Mouse (Mus musculus) embryonic facial prominence, embryonic 10.5 days (tissue): ENCODE results near the gene Grin2b. TPM values are rescaled to one million over a fixed set of nuclear protein-coding genes. Genes with fewer than 3 reads are reported as not detected.

Experiments
- DNase-seq: peaks from one replicate; pipeline ENCODE4 v3.0.0-alpha.2; 2017; ENCODE audit warnings: low spot score
- H3K27ac ChIP-seq: fragments of 300-500 bp; sonication (generic); replicated peaks from 2 replicates; pipeline ENCODE4 v1.5.1; 2016; ENCODE audit warnings: mild to moderate bottlenecking
- H3K27me3 ChIP-seq: fragments of 300-500 bp; sonication (generic); replicated peaks from 2 replicates; pipeline ENCODE4 v1.6.1; 2016; ENCODE audit warnings: low read depth, mild to moderate bottlenecking; ENCODE audit not compliant: poor library complexity, severe bottlenecking
- H3K36me3 ChIP-seq: fragments of 300-500 bp; sonication (generic); replicated peaks from 2 replicates; pipeline ENCODE4 v1.6.1; 2016; ENCODE audit warnings: mild to moderate bottlenecking, moderate library complexity
- H3K4me1 ChIP-seq: fragments of 300-500 bp; sonication (generic); 2 replicates; pipeline ENCODE4 v1.6.1; 2016
- H3K4me3 ChIP-seq: fragments of 300-500 bp; sonication (generic); 2 replicates; pipeline ENCODE4 v1.5.1; 2016; ENCODE audit warnings: mild to moderate bottlenecking, moderate library complexity
- H3K9me3 ChIP-seq: fragments of 300-500 bp; sonication (generic); 2 replicates; pipeline ENCODE4 v1.6.1; 2016; ENCODE audit warnings: mild to moderate bottlenecking
- WGBS: fragments of 180-500 bp; shearing (Covaris S2); methylation state at CpG from one replicate; pipeline ENCODE4 v1.1.7; 2016; 5-methylcytosine and 5-hydroxymethylcytosine counted together
- polyA plus RNA-seq: library from polyadenylated mRNA; unstranded; fragments of >200 nt; fragmentation: Nextera tagmentation; extraction: Ambion mirVana; gene quantifications from 2 replicates; pipeline ENCODE4 v1.2.1, GENCODE M21; 2016

Gene Grin2b
- polyA plus RNA-seq, 1 experiment from 2014 or later: 0.02 TPM

DNA sequence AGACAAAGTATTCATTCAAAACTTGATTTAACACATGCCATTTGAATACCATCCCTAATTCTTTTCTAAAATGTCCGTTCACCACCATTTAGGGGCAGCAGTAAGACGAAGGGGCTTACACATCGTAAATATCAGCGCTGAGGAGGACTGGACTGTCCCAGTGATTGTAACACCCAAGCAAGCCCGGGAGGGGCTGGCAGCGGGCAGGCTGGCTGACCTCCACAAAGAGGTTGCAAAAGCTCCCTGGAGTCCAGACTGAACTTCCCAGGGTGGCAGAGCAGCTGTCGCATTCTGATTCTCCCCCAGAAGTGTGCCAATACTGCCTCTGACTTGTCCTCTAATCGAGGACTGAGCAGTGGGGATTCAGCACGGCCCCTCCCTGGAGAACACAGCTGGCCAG is 19.9 kb downstream of the Grin2b start:
- DNase-seq: no peak
- 78% methylated on average over 9 of the region's 9 CpGs for WGBS
- Histone ChIP-seq H3K27me3 (no peaks in the 10 kb centered on the region), H3K36me3 (no peaks in the 10 kb centered on the region), H3K27ac (no peak overlapping the region), H3K9me3 (no peaks in the 10 kb centered on the region), H3K4me3 (no peak overlapping the region), H3K4me1 (0 out of 2 replicates have a peak, but pooled peaks cover 5% of the 10 kb centered on the region)

- H3K4me1 ChIP-seq: 0 out of 2 replicates have a peak, but pooled peaks cover 5% of the 10 kb centered on the region
- H3K36me3 ChIP-seq: no peaks in the 10 kb centered on the region
- no peak overlapping the region for H3K4me3 ChIP-seq
- no peaks in the 10 kb centered on the region for H3K9me3 ChIP-seq
- DNase-seq: no peak
- no peak overlapping the region for H3K27ac ChIP-seq
- H3K27me3 ChIP-seq: no peaks in the 10 kb centered on the region
- 37% methylated on average over 6 of the region's 6 CpGs for WGBS
Measured at GRCm38 (mm10) chr6:136150064-136150463, 23.2 kb downstream of the Grin2b start.

- Histone ChIP-seq H3K27ac (no peak overlapping the region), H3K36me3 (no peaks in the 10 kb centered on the region), H3K27me3 (no peaks in the 10 kb centered on the region), H3K9me3 (no peaks in the 10 kb centered on the region), H3K4me1 (no peaks in the 10 kb centered on the region), H3K4me3 (no peak overlapping the region)
- DNase-seq: no peak
- WGBS: 92% methylated on average over 6 of the region's 6 CpGs
Measured at GRCm38 (mm10) chr6:136139967-136140366, 33.3 kb downstream of the Grin2b start.

DNA sequence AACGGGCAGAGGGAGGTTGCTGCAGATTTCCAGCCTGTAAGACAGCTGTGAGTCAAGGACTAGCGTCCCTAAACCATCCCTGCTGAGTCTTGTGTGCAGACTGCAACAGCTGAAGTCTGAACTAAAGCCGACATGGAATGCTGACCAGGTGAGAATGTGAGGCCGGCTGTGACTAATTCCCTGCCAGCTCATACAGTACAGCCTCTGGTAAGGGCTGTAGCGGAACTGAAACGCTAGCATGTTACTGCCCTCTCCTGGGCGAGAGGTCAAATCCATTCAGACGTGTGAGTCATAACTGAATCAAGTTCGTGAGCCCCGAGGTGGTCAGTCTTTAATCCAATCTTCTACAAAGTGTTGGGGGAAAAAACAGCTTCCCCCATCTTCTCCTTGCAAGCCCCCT is 42.9 kb downstream of the Grin2b start:
- peak; percentile 53 for DNase-seq
- H3K27me3 ChIP-seq: no peaks in the 10 kb centered on the region
- H3K4me3 ChIP-seq: no peak overlapping the region
- no peak overlapping the region for H3K27ac ChIP-seq
- H3K36me3 ChIP-seq: no peaks in the 10 kb centered on the region
- H3K9me3 ChIP-seq: no peaks in the 10 kb centered on the region
- H3K4me1 ChIP-seq: peaks cover 3% of the 10 kb centered on the region; the same call in 1 of the 2 replicates
- 30% methylated on average over 10 of the region's 10 CpGs for WGBS

- H3K36me3 ChIP-seq: no peaks in the 10 kb centered on the region
- H3K27ac ChIP-seq: no peak overlapping the region
- no peaks in the 10 kb centered on the region for H3K27me3 ChIP-seq
- WGBS: 85% methylated on average over 3 of the region's 3 CpGs
- no peaks in the 10 kb centered on the region for H3K9me3 ChIP-seq
- no peaks in the 10 kb centered on the region for H3K4me1 ChIP-seq
- no peak for DNase-seq
- H3K4me3 ChIP-seq: no peak overlapping the region
Measured at GRCm38 (mm10) chr6:136122593-136122992, 50.7 kb downstream of the Grin2b start.

- DNase-seq: no peak
- 91% methylated on average over 3 of the region's 3 CpGs for WGBS
- Histone ChIP-seq H3K27ac (no peak overlapping the region), H3K9me3 (no peaks in the 10 kb centered on the region), H3K4me1 (no peaks in the 10 kb centered on the region), H3K27me3 (no peaks in the 10 kb centered on the region), H3K4me3 (no peak overlapping the region), H3K36me3 (no peaks in the 10 kb centered on the region)
Measured at GRCm38 (mm10) chr6:136117390-136117789, 55.9 kb downstream of the Grin2b start.

DNA sequence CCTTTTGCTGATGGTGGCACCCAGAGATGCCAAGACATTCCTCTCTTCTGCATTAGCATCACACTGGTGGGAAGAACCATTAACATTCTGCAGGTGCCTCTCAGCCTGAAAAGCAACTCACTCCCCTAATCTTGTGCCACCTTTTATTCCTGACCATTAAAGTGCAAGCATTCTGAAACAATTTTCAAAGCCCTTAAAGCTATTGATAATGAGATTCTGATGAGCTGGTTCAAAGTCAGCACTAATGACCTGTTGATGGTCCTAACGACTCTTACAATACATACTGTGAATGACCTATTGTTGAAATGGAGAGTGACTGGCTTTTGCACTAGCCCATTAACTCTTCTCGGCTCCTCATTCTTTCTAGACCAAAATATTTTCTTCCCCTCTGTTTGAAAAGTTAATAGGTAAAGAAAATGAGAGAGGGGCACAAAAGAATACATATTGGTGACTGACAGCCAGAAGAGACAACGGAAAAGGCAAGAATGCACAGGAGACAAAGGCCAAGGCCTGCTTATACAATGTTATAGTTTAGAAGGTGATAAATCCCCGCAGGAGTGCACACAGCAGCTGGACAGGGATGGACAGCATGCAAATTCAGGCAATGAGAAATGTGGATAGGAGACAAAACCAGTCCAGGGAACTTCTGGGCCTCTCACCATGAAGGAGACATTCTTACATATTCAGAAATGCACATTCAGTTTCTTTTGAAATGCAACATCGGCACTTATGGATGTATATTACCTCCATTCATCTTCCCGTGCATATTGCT is 59.5 kb downstream of the Grin2b start:
- DNase-seq: no peak
- Histone ChIP-seq H3K9me3 (no peaks in the 10 kb centered on the region), H3K27ac (no peak overlapping the region), H3K4me3 (no peak overlapping the region), H3K4me1 (no peaks in the 10 kb centered on the region), H3K36me3 (no peaks in the 10 kb centered on the region), H3K27me3 (no peaks in the 10 kb centered on the region)
- 67% methylated on average over 6 of the region's 6 CpGs for WGBS

DNA sequence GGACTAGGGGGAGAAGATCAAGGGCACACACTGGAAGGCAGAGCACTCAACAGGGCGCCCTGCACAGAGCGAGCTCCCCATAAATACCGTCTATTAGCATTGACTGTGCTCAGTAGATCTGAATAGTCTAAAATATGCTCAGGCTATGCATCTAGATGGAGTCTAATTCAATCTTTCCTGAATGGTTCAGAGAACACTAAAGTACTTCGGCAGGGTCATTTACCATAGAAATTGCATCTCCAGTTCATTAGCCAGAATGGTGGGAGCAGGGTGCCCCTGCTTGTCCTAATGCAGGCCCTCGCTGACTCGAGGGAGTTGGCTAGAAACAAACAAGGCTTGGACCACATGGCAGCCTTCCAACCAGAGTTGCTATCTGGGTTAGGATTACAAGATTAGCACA is 64.1 kb downstream of the Grin2b start:
- no peak overlapping the region for H3K4me3 ChIP-seq
- DNase-seq: no peak
- H3K27ac ChIP-seq: no peak overlapping the region
- no peaks in the 10 kb centered on the region for H3K4me1 ChIP-seq
- WGBS: 88% methylated on average over 6 of the region's 6 CpGs
- H3K36me3 ChIP-seq: no peaks in the 10 kb centered on the region
- H3K9me3 ChIP-seq: no peaks in the 10 kb centered on the region
- no peaks in the 10 kb centered on the region for H3K27me3 ChIP-seq

DNA sequence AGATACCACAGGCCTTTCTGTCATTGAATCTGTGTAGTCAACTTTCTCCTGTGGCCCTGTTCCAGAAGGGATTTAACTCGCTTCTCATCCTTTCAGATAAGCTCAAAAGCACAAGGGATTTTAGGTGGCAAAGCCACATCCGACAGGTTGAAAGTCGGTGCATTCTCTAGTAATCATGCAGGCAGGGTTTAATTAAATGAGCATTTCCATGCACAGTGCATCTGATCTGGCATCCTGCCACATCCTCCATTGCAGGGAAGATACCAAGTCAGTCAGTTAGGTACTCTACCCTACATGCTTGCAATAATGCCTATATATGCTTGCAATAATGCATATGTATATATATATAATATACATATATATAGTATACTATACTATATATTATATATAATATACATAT is 64.8 kb downstream of the Grin2b start:
- 85% methylated on average over 3 of the region's 3 CpGs for WGBS

GRCm38 (mm10) chr6:136105221-136105620 is 68.1 kb downstream of the Grin2b start:
- 74% methylated on average over 2 of the region's 2 CpGs for WGBS
- Histone ChIP-seq H3K9me3 (no peaks in the 10 kb centered on the region), H3K27ac (no peak overlapping the region), H3K4me1 (peaks cover 6% of the 10 kb centered on the region), H3K4me3 (no peak overlapping the region), H3K27me3 (no peaks in the 10 kb centered on the region), H3K36me3 (no peaks in the 10 kb centered on the region)
- no peak for DNase-seq

More for the DNA sequence above, 64.8 kb downstream of the Grin2b start:
- H3K27ac ChIP-seq: no peak overlapping the region
- no peaks in the 10 kb centered on the region for H3K4me1 ChIP-seq
- H3K9me3 ChIP-seq: no peaks in the 10 kb centered on the region
- H3K27me3 ChIP-seq: no peaks in the 10 kb centered on the region
- DNase-seq: no peak
- H3K36me3 ChIP-seq: no peaks in the 10 kb centered on the region
- H3K4me3 ChIP-seq: no peak overlapping the region

GRCm38 (mm10) chr6:136100241-136100640 is 73.1 kb downstream of the Grin2b start:
- WGBS: 81% methylated on average over 5 of the region's 5 CpGs
- H3K4me1 ChIP-seq: peaks cover 6% of the 10 kb centered on the region

DNA sequence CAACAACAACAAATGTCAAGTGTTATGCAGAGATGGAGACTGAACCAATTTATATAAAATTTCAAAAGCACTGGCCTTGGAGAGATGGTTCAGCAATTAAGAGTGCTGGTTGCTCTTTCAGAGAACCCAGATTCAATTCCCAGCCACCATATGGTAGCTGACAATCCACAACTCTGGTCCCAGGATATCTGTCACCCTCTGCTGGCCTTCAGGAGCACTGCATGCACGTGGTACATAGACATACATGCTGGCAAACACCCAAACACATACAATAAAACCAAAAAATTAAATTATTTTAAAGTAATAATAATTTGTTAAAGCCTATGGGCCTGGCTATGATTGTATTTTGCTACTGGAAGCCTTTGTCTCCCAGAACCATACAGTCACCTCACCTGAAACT is 77.0 kb downstream of the Grin2b start:
- Histone ChIP-seq H3K27ac (no peak overlapping the region), H3K4me3 (no peak overlapping the region), H3K4me1 (peaks cover 6% of the 10 kb centered on the region), H3K27me3 (no peaks in the 10 kb centered on the region), H3K36me3 (no peaks in the 10 kb centered on the region), H3K9me3 (no peaks in the 10 kb centered on the region)
- 18% methylated on average over 1 of the region's 1 CpGs for WGBS
- DNase-seq: peak; percentile 14

More at GRCm38 (mm10) chr6:136100241-136100640, 73.1 kb downstream of the Grin2b start:
- no peaks in the 10 kb centered on the region for H3K9me3 ChIP-seq
- H3K27me3 ChIP-seq: no peaks in the 10 kb centered on the region
- no peak overlapping the region for H3K27ac ChIP-seq
- no peaks in the 10 kb centered on the region for H3K36me3 ChIP-seq
- no peak overlapping the region for H3K4me3 ChIP-seq
- DNase-seq: no peak

- DNase-seq: no peak
- H3K9me3 ChIP-seq: no peaks in the 10 kb centered on the region
- no peak overlapping the region for H3K27ac ChIP-seq
- H3K4me1 ChIP-seq: no peaks in the 10 kb centered on the region
- 85% methylated on average over 17 of the region's 17 CpGs for WGBS
- H3K36me3 ChIP-seq: no peaks in the 10 kb centered on the region
- no peak overlapping the region for H3K4me3 ChIP-seq
- H3K27me3 ChIP-seq: no peaks in the 10 kb centered on the region
Measured at GRCm38 (mm10) chr6:136079991-136080734, 93.1 kb downstream of the Grin2b start.
